Mouse (Mus musculus) kidney, postnatal 0 days (tissue): ENCODE results near the gene 1700025G04Rik. TPM values are rescaled to one million over a fixed set of nuclear protein-coding genes. Genes with fewer than 3 reads are reported as not detected.

ENCODE experiments used
- ATAC-seq: fragments of 200-750 bp; cut with Nextera tagmentation; replicated peaks from 2 replicates; pipeline ENCODE4 v1.8.0; 2017; ENCODE audit warnings: low read depth, moderate number of reproducible peaks, moderate TSS enrichment, moderate library complexity; ENCODE audit not compliant: low FRiP score
- DNase-seq: peaks from one replicate; pipeline ENCODE4 v3.0.0-alpha.2; 2016; ENCODE audit warnings: low spot score
- H3K27ac ChIP-seq: fragments of 300-500 bp; sonication (generic); 2 replicates; pipeline ENCODE4 v1.5.1; 2014; ENCODE audit warnings: mild to moderate bottlenecking
- H3K27me3 ChIP-seq: fragments of 300-500 bp; sonication (generic); 2 replicates; pipeline ENCODE4 v1.6.1; 2014; ENCODE audit warnings: low read length, mixed read lengths; ENCODE audit not compliant: insufficient read depth
- H3K36me3 ChIP-seq: fragments of 300-500 bp; sonication (generic); 2 replicates; pipeline ENCODE4 v1.6.1; 2014; ENCODE audit warnings: low read length, mixed read lengths; ENCODE audit not compliant: insufficient read depth
- H3K4me1 ChIP-seq: fragments of 300-500 bp; sonication (generic); replicated peaks from 2 replicates; pipeline ENCODE4 v1.6.1; 2014; ENCODE audit warnings: antibody characterized with exemption, low read length, mixed read lengths; ENCODE audit not compliant: insufficient read depth
- H3K4me2 ChIP-seq: fragments of 300-500 bp; sonication (generic); 2 replicates; pipeline ENCODE4 v1.6.1; 2014; ENCODE audit warnings: mild to moderate bottlenecking, low read length, moderate library complexity, mixed read lengths
- H3K4me3 ChIP-seq: fragments of 300-500 bp; sonication (generic); replicated peaks from 2 replicates; pipeline ENCODE4 v1.5.1; 2014; ENCODE audit warnings: low read depth, low read length
- H3K9ac ChIP-seq: fragments of 300-500 bp; sonication (generic); 2 replicates; pipeline ENCODE4 v1.6.1; 2014; ENCODE audit warnings: low read depth, low read length
- H3K9me3 ChIP-seq: fragments of 300-500 bp; sonication (generic); replicated peaks from 2 replicates; pipeline ENCODE4 v1.6.1; 2016; ENCODE audit warnings: low read length, inconsistent platforms, mixed read lengths
- CTCF ChIP-seq: IDR thresholded peaks from 2 replicates; pipeline ENCODE4 v1.5.1; 2016; ENCODE audit warnings: antibody characterized with exemption, low read depth, mild to moderate bottlenecking, moderate library complexity
- WGBS: fragments of 180-500 bp; shearing (Covaris S2); extraction: QIAGEN DNeasy Blood & Tissue Kit; methylation state at CpG from one replicate; pipeline ENCODE4 v1.1.7; 2014; 5-methylcytosine and 5-hydroxymethylcytosine counted together
- polyA plus RNA-seq: library from polyadenylated mRNA; unstranded; fragments of >200 nt; fragmentation: Nextera tagmentation; extraction: Ambion mirVana; gene quantifications from 2 replicates; pipeline ENCODE4 v1.2.1, GENCODE M21; 2015

1700025G04Rik gene
- polyA plus RNA-seq, 1 experiment from 2014 or later = 15.5 TPM

GRCm38 (mm10) chr1:152063357-152064145, 26.4 kb downstream of the 1700025G04Rik start:
- H3K9me3 ChIP-seq = no peaks in the 10 kb centered on the region
- no peaks in the 10 kb centered on the region for H3K36me3 ChIP-seq
- no peak overlapping the region for H3K4me3 ChIP-seq
- H3K27me3 ChIP-seq = no peaks in the 10 kb centered on the region
- H3K4me1 ChIP-seq = no peaks in the 10 kb centered on the region
- H3K27ac ChIP-seq = no peak overlapping the region
- H3K9ac ChIP-seq = no peak overlapping the region
- no peak for TF ChIP-seq CTCF
- no peak overlapping the region for H3K4me2 ChIP-seq
- no peak for ATAC-seq
- DNase-seq = no peak
- 91% methylated on average over 11 of the region's 11 CpGs for WGBS

GRCm38 (mm10) chr1:152061745-152062144, 28.2 kb downstream of the 1700025G04Rik start:
- ATAC-seq (no peak), DNase-seq (no peak)
- WGBS = 76% methylated on average over 12 of the region's 12 CpGs
- TF ChIP-seq CTCF = no peak
- no peak overlapping the region for H3K4me2 ChIP-seq
- no peaks in the 10 kb centered on the region for H3K27me3 ChIP-seq
- no peak overlapping the region for H3K27ac ChIP-seq
- H3K4me3 ChIP-seq = no peak overlapping the region
- no peaks in the 10 kb centered on the region for H3K9me3 ChIP-seq
- H3K9ac ChIP-seq = no peak overlapping the region
- H3K36me3 ChIP-seq = no peaks in the 10 kb centered on the region
- no peaks in the 10 kb centered on the region for H3K4me1 ChIP-seq

GRCm38 (mm10) chr1:152060265-152060664, 29.7 kb downstream of the 1700025G04Rik start:
- H3K27ac ChIP-seq = no peak overlapping the region
- WGBS = 93% methylated on average over 3 of the region's 3 CpGs
- H3K27me3 ChIP-seq = no peaks in the 10 kb centered on the region
- no peaks in the 10 kb centered on the region for H3K36me3 ChIP-seq
- DNase-seq = no peak
- H3K4me3 ChIP-seq = no peak overlapping the region
- no peak overlapping the region for H3K4me2 ChIP-seq
- H3K4me1 ChIP-seq = no peaks in the 10 kb centered on the region
- H3K9me3 ChIP-seq = no peaks in the 10 kb centered on the region
- TF ChIP-seq CTCF = no peak
- ATAC-seq = no peak
- no peak overlapping the region for H3K9ac ChIP-seq

GRCm38 (mm10) chr1:152058776-152059175, 31.1 kb downstream of the 1700025G04Rik start:
- Histone ChIP-seq H3K4me3 (no peak overlapping the region), H3K27ac (no peak overlapping the region), H3K4me2 (no peak overlapping the region), H3K9me3 (no peaks in the 10 kb centered on the region), H3K4me1 (no peaks in the 10 kb centered on the region), H3K9ac (no peak overlapping the region), H3K27me3 (no peaks in the 10 kb centered on the region), H3K36me3 (no peaks in the 10 kb centered on the region)
- DNase-seq = no peak
- no peak for ATAC-seq
- TF ChIP-seq CTCF = no peak
- 76% methylated on average over 3 of the region's 3 CpGs for WGBS

- no peak for ATAC-seq
- Histone ChIP-seq H3K4me2 (no peak overlapping the region), H3K4me1 (0 out of 2 replicates have a peak, but pooled peaks cover 4% of the 10 kb centered on the region), H3K36me3 (no peaks in the 10 kb centered on the region), H3K4me3 (no peak overlapping the region), H3K9me3 (no peaks in the 10 kb centered on the region), H3K27me3 (no peaks in the 10 kb centered on the region), H3K27ac (no peak overlapping the region), H3K9ac (no peak overlapping the region)
- no peak for DNase-seq
- no peak for TF ChIP-seq CTCF
- 72% methylated on average over 5 of the region's 5 CpGs for WGBS
These were observed 36.8 kb downstream of the 1700025G04Rik start for GRCm38 (mm10) chr1:152053112-152053511.

- DNase-seq (no peak), ATAC-seq (no peak)
- no peaks in the 10 kb centered on the region for H3K9me3 ChIP-seq
- no peak overlapping the region for H3K27ac ChIP-seq
- H3K27me3 ChIP-seq = no peaks in the 10 kb centered on the region
- H3K9ac ChIP-seq = no peak overlapping the region
- WGBS = 48% methylated on average over 9 of the region's 9 CpGs
- no peaks in the 10 kb centered on the region for H3K36me3 ChIP-seq
- H3K4me2 ChIP-seq = no peak overlapping the region
- peaks cover 7% of the 10 kb centered on the region; the same call in 1 of the 2 replicates for H3K4me1 ChIP-seq
- no peak overlapping the region for H3K4me3 ChIP-seq
- TF ChIP-seq CTCF = no peak
These were observed 38.1 kb downstream of the 1700025G04Rik start for GRCm38 (mm10) chr1:152051858-152052257.
